Mouse (Mus musculus) intestine, embryonic 16.5 days (tissue): Measurements from ENCODE around the gene Arhgap28. TPM values are rescaled to one million over a fixed set of nuclear protein-coding genes. Genes with fewer than 3 reads are reported as not detected.

ENCODE experiments used
- ATAC-seq: fragments of 200-750 bp; cut with Nextera tagmentation; 2 replicates; pipeline ENCODE4 v1.8.0; 2017; ENCODE audit warnings: moderate TSS enrichment, moderate library complexity
- H3K27ac ChIP-seq: fragments of 300-500 bp; sonication (generic); 2 replicates; pipeline ENCODE4 v1.5.1; 2014; ENCODE audit warnings: mild to moderate bottlenecking, low read length
- H3K27me3 ChIP-seq: fragments of 300-500 bp; sonication (generic); replicated peaks from 2 replicates; pipeline ENCODE4 v1.6.1; 2014; ENCODE audit warnings: low read length, control low read depth, mixed read lengths; ENCODE audit not compliant: control insufficient read depth, insufficient read depth
- H3K36me3 ChIP-seq: fragments of 300-500 bp; sonication (generic); 2 replicates; pipeline ENCODE4 v1.6.1; 2014; ENCODE audit warnings: low read length, control low read depth; ENCODE audit not compliant: control insufficient read depth, insufficient read depth
- H3K4me1 ChIP-seq: fragments of 300-500 bp; sonication (generic); 2 replicates; pipeline ENCODE4 v1.6.1; 2014; ENCODE audit warnings: low read length, control low read depth, mixed read lengths; ENCODE audit not compliant: control insufficient read depth, insufficient read depth
- H3K4me2 ChIP-seq: fragments of 300-500 bp; sonication (generic); 2 replicates; pipeline ENCODE4 v1.6.1; 2014; ENCODE audit warnings: low read depth, low read length, control low read depth
- H3K4me3 ChIP-seq: fragments of 300-500 bp; sonication (generic); 2 replicates; pipeline ENCODE4 v1.5.1; 2014; ENCODE audit warnings: mild to moderate bottlenecking, low read length
- H3K9ac ChIP-seq: fragments of 300-500 bp; sonication (generic); 2 replicates; pipeline ENCODE4 v1.6.1; 2014; ENCODE audit warnings: low read depth, low read length
- H3K9me3 ChIP-seq: fragments of 300-500 bp; sonication (generic); 2 replicates; pipeline ENCODE4 v1.6.1; 2016; ENCODE audit warnings: low read length, control low read depth; ENCODE audit not compliant: control insufficient read depth
- WGBS: fragments of 180-500 bp; shearing (Covaris S2); extraction: QIAGEN DNeasy Blood & Tissue Kit; methylation state at CpG from one replicate; pipeline ENCODE4 v1.1.7; 2014; 5-methylcytosine and 5-hydroxymethylcytosine counted together
- polyA plus RNA-seq: library from polyadenylated mRNA; unstranded; fragments of >200 nt; fragmentation: Nextera tagmentation; extraction: Ambion mirVana; gene quantifications from 2 replicates; pipeline ENCODE4 v1.2.1, GENCODE M21; 2015

Gene Arhgap28
- polyA plus RNA-seq, 1 experiment from 2014 or later: 12.7 TPM

- WGBS: 39% methylated on average over 2 of the region's 2 CpGs
- peak; percentile 78 for ATAC-seq
- H3K27ac ChIP-seq: 0 out of 2 replicates have a peak overlapping the region, but pooled peaks have one; percentile 24
These were observed 27.5 kb downstream of the Arhgap28 start for GRCm38 (mm10) chr17:67976465-67976864.

GRCm38 (mm10) chr17:67976027-67976426 is 27.9 kb downstream of the Arhgap28 start:
- H3K9me3 ChIP-seq: no peaks in the 10 kb centered on the region
- H3K4me3 ChIP-seq: no peak overlapping the region
- no peak overlapping the region for H3K4me2 ChIP-seq
- H3K27ac ChIP-seq: no peak overlapping the region
- no peak for ATAC-seq
- H3K27me3 ChIP-seq: no peaks in the 10 kb centered on the region
- H3K9ac ChIP-seq: no peak overlapping the region
- no peaks in the 10 kb centered on the region for H3K36me3 ChIP-seq
- H3K4me1 ChIP-seq: peaks cover 16% of the 10 kb centered on the region

More at GRCm38 (mm10) chr17:67976465-67976864, 27.5 kb downstream of the Arhgap28 start:
- no peak overlapping the region for H3K4me3 ChIP-seq
- no peaks in the 10 kb centered on the region for H3K27me3 ChIP-seq
- no peaks in the 10 kb centered on the region for H3K9me3 ChIP-seq
- no peak overlapping the region for H3K9ac ChIP-seq
- no peaks in the 10 kb centered on the region for H3K36me3 ChIP-seq
- H3K4me1 ChIP-seq: peaks cover 16% of the 10 kb centered on the region
- no peak overlapping the region for H3K4me2 ChIP-seq

GRCm38 (mm10) chr17:67974679-67975078 is 29.2 kb downstream of the Arhgap28 start:
- no peak overlapping the region for H3K4me3 ChIP-seq
- no peaks in the 10 kb centered on the region for H3K9me3 ChIP-seq
- H3K4me1 ChIP-seq: peaks cover 16% of the 10 kb centered on the region
- H3K9ac ChIP-seq: no peak overlapping the region
- no peak for ATAC-seq
- no peak overlapping the region for H3K4me2 ChIP-seq
- H3K27me3 ChIP-seq: no peaks in the 10 kb centered on the region
- WGBS: 50% methylated on average over 2 of the region's 2 CpGs
- H3K36me3 ChIP-seq: no peaks in the 10 kb centered on the region
- no peak overlapping the region for H3K27ac ChIP-seq

GRCm38 (mm10) chr17:67966853-67967540 is 36.9 kb downstream of the Arhgap28 start:
- Histone ChIP-seq H3K27me3 (no peaks in the 10 kb centered on the region), H3K27ac (no peak overlapping the region), H3K9ac (no peak overlapping the region), H3K4me3 (no peak overlapping the region), H3K9me3 (no peaks in the 10 kb centered on the region), H3K4me1 (no peaks in the 10 kb centered on the region), H3K4me2 (no peak overlapping the region), H3K36me3 (no peaks in the 10 kb centered on the region)
- WGBS: 71% methylated on average over 8 of the region's 8 CpGs
- ATAC-seq: no peak

GRCm38 (mm10) chr17:67962858-67963257 is 41.1 kb downstream of the Arhgap28 start:
- H3K4me2 ChIP-seq: no peak overlapping the region
- no peak for ATAC-seq
- 85% methylated on average over 6 of the region's 6 CpGs for WGBS

GRCm38 (mm10) chr17:67962020-67962419 is 41.9 kb downstream of the Arhgap28 start:
- ATAC-seq: no peak
- no peak overlapping the region for H3K4me3 ChIP-seq
- no peak overlapping the region for H3K27ac ChIP-seq
- no peak overlapping the region for H3K9ac ChIP-seq
- no peaks in the 10 kb centered on the region for H3K9me3 ChIP-seq
- H3K4me2 ChIP-seq: no peak overlapping the region
- no peaks in the 10 kb centered on the region for H3K27me3 ChIP-seq
- no peaks in the 10 kb centered on the region for H3K36me3 ChIP-seq
- WGBS: 93% methylated on average over 8 of the region's 8 CpGs
- H3K4me1 ChIP-seq: no peaks in the 10 kb centered on the region

More at GRCm38 (mm10) chr17:67962858-67963257, 41.1 kb downstream of the Arhgap28 start:
- Histone ChIP-seq H3K36me3 (no peaks in the 10 kb centered on the region), H3K9me3 (no peaks in the 10 kb centered on the region), H3K4me1 (no peaks in the 10 kb centered on the region), H3K9ac (no peak overlapping the region), H3K27ac (no peak overlapping the region), H3K4me3 (no peak overlapping the region), H3K27me3 (no peaks in the 10 kb centered on the region)

GRCm38 (mm10) chr17:67958909-67959308 is 45.0 kb downstream of the Arhgap28 start:
- Histone ChIP-seq H3K36me3 (no peaks in the 10 kb centered on the region), H3K27me3 (no peaks in the 10 kb centered on the region), H3K9ac (no peak overlapping the region), H3K9me3 (no peaks in the 10 kb centered on the region), H3K4me3 (no peak overlapping the region), H3K27ac (no peak overlapping the region), H3K4me1 (peaks cover 1% of the 10 kb centered on the region; the same call in 1 of the 2 replicates), H3K4me2 (no peak overlapping the region)
- no peak for ATAC-seq
- WGBS: 88% methylated on average over 7 of the region's 7 CpGs

- Histone ChIP-seq H3K9ac (no peak overlapping the region), H3K36me3 (no peaks in the 10 kb centered on the region), H3K27me3 (no peaks in the 10 kb centered on the region), H3K27ac (no peak overlapping the region), H3K4me2 (no peak overlapping the region), H3K4me3 (no peak overlapping the region), H3K4me1 (peaks cover 12% of the 10 kb centered on the region; the same call in 1 of the 2 replicates), H3K9me3 (no peaks in the 10 kb centered on the region)
- no peak for ATAC-seq
- whole genome bisulfite sequencing: 61% methylated on average over 1 of the region's 1 CpGs
These were observed 46.3 kb downstream of the Arhgap28 start for GRCm38 (mm10) chr17:67957603-67958002.

- no peak for ATAC-seq
- H3K36me3 ChIP-seq: no peaks in the 10 kb centered on the region
- peaks cover 16% of the 10 kb centered on the region for H3K4me1 ChIP-seq
- H3K27ac ChIP-seq: peak overlapping the region; percentile 20
- H3K9ac ChIP-seq: no peak overlapping the region
- no peak overlapping the region for H3K4me2 ChIP-seq
- H3K27me3 ChIP-seq: no peaks in the 10 kb centered on the region
- H3K9me3 ChIP-seq: no peaks in the 10 kb centered on the region
- 41% methylated on average over 10 of the region's 10 CpGs for WGBS
- no peak overlapping the region for H3K4me3 ChIP-seq
These were observed 47.8 kb downstream of the Arhgap28 start for GRCm38 (mm10) chr17:67955876-67956690.
